Mouse (Mus musculus) lung, postnatal 36 days (tissue): ENCODE measurements at regions not wholly inside any gene's neighbourhood (a gene's known extent, or its start where the extent isn't known, plus 50 kb on each side); places are given as distances from the start of the nearest gene placed in this dataset.

ENCODE experiments used
- DNase-seq: peaks from one replicate; pipeline ENCODE4 v3.0.0; 2022; ENCODE audit warnings: mixed read lengths

DNA sequence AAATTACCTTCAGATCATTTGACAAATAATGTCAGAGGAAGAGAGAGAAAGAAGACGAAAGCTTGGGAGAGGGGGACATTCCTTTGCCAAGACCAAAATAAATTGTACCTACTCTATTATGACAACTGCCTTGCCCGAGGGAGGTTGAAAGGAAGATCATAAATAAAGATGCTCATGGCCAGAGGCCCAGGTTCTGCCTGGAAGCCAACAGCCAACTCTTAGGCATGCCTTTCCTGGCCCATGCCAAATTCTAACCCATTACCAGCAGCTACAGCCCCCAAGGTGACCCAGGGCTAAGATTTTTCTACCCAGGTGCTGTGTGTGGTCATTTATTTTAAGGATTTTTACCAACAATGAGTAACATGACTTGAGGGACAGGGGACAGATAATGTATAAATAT lies 54.9 kb downstream of the Cbln1 start:
- no peak for DNase-seq

DNA sequence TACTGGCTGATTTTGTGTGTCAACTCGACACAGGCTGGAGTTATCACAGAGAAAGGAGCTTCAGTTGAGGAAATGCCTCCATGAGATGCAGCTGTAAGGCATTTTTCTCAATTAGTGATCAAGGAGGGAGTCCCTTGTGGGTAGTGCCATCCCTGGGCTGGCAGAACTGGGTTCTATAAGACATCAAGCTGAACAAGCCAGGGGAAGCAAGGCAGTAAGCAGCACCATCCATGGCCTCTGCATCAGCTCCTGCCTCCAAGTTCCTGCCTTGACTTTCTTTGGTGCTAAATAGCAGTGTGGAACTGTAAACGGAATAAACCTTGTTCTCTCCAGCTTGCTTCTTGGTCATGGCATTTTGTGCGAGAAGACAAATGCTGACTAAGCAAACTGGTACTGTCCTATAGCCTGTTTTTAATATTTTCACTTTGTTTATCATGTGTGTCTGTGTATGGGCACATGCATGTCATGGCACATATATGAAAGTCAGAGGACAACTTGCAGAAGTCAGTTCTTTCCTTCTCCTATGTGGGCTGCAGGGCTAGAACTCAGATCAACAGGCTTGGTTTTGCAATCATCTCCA lies 57.3 kb downstream of the Cbln1 start:
- no peak for DNase-seq

DNA sequence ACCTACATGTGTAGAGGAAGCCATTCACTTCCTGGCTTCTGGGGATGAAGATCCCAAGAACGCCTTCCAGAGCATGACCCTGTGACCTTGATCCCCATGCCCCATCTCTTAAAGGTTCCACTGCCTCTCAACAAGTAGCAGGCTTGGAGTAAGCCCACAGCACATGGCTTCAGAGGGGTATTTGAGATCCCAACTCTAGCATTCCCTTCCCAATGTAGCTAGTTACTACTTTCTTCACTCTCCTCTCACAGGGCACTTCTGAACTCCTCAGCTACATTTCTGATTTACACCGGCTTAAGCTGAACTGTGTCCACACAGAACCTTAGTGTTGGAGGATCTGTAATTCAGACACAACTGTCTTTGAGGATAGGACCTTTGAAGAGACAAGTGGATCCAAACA lies 83.4 kb downstream of the Cbln1 start:
- no peak for DNase-seq

DNA sequence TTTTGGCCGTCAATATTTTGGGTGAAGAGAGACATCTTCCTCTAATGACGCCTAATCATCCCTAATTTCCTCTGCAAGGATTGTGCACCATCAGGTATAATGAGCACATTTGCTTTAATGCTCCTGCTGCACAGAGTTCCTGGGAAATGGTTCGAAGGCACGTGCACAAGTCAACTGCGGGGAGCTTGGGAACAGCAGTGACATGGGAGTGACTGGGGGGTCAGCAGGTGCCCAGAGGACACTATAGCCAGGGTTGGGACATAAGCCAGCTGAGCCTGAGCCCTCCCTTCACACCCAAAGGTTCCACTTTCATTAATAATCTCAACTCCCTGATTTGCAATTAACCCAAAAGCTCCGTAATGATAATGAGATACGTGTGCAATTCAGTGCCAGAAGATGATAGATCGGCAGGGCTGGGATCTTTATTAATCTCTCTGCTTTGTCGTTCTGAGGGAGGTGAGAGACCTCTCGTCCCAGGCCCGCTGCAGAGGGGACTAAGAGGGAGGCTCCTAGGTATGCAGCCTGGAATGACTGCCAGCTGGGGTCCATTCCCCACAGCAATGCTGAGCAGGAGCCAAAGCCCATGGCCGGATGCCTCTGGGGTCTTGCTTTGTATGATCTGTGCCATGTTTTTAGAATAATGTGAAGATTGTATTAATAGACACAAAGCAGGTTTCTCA lies 88.7 kb downstream of the Cbln1 start:
- DNase-seq = no peak

DNA sequence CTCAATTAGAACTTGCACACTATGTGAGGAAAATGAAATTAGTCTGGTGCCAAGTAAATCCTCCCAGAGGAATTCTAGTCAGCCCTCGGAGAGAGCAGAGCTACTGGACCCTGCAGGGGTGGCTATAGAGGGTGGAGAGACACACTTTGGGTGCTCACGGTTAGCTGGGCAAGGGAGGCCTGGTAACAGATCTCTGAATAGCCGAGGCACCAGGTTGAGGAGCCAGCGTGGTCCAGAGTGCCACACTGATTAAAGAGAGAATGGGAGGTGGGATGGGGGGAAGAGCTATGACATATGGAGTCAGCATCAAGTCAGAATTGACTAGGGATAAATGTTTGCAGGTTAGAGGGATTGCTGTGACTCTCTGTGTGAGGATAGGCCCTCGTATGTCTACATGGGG lies 90.1 kb downstream of the Cbln1 start:
- DNase-seq = no peak

DNA sequence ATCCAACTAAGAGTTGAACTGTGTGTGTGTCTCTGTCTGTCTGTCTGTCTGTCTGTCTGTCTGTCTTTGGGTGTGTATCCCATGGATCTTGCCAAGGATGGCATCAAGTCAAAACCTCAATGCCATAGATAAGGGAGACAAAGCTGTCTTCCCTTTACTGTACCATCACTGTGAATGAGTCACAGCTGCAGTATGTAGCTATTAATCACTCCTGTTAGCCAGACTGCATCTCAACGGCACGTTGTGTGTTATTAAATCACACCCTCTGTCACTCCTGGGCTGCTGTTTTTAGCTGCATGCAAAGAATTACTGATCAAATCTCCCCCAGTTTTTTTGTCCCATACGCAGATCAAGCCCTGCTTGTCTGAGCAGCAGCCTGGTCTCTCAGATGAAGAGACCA lies 91.6 kb downstream of the Cbln1 start:
- DNase-seq = no peak

DNA sequence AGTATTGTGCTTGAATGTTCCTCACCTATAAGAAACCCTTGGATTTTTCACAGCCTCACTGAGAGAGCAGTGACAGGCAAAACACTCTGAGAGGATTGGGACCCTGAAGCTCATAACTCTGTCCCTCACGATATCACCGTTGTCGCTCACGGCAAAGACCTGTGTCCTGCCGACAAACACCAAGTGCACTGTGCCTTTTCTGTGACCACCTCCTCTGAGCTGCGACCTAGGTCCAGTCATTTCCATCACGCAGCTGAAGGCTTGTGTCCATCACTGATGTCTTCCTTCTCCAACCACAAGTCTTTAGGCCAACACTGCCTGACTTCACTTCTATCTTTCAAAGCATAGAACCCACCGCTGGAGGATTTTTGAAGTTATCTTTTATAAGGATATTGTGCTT lies 93.1 kb downstream of the Cbln1 start:
- no peak for DNase-seq

DNA sequence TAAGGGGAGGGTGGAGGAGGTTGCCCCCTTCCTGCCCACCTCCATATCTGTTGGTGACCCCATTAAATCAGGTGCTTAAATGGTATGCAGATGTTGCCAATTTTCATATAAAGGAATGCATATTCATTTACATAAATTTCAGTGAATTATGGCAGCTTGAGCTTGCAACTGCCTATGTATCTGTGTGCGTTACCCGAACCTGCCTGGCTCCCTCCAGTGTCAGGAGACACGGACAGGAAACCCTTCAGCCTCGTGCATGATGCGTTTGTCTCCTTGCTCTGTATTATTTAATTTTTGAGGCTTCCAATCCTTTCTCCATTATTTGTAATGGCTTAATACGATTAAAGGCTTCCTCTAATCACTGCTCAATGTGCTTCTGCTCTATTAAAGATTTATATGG lies 98.4 kb downstream of the Cbln1 start:
- no peak for DNase-seq

DNA sequence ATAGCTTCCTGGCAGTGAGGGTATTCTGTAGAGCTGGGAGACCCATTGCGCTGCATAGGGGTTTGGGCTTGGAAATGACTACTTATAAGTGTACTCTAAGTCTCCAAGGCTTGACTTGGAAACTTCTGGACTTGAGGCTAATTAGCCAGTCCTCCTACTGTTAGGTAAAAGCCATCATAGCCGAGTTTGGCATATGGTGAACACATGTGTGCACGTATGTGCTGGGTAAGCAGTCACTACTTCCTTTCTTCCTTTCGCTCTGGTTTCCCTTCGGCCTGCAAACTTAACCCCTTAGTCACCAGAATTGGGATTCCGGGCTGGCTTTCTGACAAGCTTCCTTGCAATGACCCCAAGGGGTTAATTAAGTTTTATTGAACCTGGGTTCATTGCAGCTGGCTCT lies 98.9 kb downstream of the Cbln1 start:
- no peak for DNase-seq

DNA sequence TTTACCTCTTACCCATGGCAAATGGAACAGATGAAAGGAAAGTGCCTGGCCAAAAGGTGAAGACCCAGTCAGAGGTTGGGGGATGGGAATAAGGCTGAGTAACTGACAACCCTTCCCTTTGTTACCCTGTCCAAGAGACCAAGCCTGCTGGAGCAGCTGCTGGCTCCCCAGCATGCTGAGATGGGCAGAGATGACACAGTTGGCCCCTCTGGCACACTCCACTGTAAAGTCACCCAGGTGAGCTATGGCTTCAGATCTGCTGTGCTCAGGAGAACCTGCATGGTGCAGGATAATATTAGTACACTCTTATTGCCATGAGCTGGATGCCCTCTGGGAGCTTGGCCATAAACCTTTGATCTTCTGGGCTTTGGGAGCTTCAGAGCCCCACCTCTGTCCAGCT lies 100.3 kb downstream of the Cbln1 start:
- no peak for DNase-seq

DNA sequence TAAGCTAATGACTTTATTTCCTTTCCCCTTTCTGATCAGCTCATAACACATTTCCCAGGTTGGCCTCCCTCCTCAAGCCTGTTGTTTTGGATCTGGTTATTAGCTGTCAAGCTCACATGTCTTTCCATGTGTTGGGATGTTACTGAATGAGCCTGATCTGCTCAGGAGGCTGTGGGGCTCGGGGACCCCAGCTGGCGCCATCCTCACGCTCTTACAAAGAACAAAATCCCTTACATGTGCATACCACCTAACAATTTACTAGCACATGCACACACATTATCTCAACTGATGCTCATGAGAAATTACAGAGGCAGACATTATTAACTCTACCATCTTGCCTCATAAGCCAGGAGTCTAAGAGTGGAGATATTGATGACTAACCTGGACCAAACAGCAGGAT lies 102.2 kb downstream of the Cbln1 start:
- DNase-seq = no peak

DNA sequence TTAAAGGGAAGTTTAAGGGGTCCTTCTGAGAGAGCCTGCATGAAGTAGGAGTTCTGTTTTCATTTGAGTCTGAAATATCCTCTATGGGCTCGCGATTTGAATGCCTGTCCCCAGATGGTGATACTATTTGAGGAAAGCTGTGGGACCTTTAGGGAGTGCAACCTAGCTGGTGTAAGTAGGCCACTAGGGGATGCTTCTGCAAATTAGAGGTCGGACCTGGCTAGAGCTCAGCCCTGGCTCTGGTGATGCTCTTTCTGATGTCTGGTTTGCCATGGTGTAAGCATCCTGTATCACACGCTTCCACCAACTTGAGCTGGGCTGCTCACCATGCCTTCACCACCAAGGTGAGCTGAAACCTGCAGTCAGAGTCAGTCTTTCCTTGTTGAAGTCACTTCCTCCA lies 121.9 kb downstream of the Cbln1 start:
- DNase-seq = no peak

DNA sequence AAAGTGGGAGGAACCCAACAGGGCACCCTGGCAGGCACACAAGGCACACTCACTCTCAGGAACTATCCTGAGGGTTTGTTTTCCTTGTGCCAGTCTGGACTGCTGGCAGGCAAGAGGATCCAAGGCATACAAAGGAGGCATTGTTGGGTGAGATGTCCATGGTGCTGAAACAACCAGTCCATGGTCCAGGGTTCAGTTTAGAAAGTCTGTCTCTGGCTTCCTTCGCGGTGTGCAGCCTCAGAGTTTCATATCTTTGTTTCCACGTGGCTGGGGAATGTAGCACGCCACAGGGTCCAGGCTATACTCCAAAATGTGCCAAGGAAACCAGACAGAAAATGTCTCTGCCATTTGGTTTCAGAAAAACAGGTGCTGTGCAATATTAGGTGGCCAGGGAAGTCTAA lies 122.6 kb downstream of the Cbln1 start:
- DNase-seq = no peak

DNA sequence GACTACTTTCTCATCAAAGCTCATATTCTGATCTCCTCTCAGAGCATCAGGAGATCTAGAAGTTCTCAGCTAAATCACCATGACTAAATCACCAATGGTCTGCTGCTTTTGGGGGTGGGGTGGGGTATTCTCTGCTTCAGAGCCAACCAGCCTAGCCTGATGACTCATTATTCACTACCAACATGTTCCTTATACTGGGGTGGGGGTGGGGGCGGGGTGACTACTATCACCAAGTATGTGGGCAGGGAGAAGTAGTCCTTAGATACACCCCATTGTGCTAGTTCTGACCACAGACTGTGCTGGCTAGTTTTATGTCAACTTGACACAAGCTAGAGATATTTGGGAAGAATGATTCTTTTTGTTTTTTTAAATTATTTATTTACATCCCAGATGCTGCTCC lies 143.0 kb downstream of the Cbln1 start:
- DNase-seq = no peak

DNA sequence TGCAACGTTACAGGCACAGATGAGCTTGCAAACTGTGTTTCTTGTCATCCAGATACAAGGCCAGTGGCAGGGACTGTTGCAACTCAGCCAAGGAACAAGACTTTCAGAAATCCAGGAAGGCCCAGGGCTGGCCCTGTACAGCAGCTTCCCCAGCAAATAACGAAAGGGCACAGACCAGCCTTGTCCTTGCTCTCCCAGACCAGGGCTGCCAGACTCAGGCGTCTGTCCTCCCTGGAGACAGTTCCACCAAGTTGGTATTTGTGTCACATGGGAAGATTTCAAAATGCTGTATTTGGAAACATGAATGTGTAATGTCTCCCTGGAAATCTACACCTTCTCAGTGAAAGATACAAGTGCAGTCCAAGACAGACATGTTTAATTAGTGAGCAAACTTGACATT lies 157.8 kb downstream of the Cbln1 start:
- DNase-seq = no peak

DNA sequence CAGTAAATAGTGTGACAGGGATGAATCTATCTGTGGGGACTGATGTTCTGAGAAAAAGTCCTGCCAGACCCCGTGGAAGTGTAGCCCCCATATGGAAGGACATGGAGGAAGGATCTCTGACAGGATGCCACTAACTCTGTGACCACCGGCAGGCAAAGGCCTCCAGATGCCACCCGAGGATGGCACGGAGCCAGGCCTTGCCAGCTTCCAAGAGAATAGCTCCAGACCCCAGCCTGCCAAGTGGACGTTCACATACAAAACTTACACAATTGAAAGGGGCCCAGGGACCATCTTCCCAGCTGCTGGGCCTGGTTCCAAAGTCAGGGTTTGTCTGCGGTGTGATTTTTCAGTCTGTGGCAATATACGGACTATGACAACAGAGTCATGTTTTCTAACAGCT lies 161.1 kb downstream of the Cbln1 start:
- no peak for DNase-seq

DNA sequence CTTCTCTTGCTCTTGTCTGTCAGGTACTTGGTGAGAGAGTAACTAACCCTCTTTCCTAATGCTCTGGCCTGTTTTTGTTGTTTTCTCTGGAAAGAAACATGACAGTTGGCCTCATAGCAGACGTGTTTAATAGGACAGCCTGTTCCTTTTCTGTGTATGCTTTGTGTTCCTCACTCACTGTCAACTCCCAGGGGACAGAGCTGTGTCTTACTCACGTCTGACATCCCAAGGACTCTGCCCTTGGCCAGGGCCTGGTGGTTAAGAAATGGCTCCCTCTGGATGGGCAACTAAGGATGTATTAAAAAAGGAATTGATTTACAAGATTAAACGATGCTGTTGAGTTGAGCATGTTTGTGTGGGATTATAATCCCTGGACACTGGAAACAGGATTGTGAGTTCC lies 164.1 kb downstream of the Cbln1 start:
- no peak for DNase-seq

DNA sequence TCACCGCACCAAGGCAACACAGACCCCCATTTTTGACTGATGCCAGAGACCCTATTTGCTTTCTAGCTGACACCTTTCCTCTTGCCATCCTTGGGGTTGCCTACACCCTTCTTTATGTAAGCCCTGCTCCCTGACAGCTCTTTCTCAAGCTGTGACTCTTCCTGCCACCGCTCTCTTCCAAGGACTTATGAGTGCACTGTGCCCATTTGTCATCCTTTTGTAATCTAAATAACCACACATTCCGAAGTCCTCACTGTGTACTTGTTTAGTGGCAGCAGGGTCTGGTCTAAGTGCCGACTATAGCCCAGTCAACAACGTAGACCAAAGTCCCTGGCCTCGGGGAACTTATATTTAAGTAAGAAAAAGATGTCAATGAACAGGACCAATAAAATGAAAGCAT lies 167.4 kb downstream of the Cbln1 start:
- DNase-seq = no peak

DNA sequence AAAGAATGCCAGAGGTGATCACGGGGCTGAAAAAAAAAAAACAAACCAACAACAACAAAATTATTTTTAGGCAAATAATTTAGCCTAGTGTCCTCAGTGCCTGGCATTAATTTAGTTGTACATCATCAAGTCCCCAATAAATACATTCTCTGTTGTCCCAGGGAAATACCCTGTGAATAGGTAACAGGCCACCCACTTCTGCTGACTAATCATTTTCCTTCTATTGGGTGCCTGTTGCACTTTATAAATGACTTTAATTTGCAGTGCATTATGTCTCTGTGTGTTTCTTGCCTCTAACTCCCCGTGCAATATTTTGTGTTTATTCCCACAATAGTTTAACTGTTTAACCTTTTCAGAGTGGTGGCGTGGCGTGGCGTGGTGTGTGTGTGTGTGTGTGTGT lies 168.9 kb downstream of the Cbln1 start:
- no peak for DNase-seq

DNA sequence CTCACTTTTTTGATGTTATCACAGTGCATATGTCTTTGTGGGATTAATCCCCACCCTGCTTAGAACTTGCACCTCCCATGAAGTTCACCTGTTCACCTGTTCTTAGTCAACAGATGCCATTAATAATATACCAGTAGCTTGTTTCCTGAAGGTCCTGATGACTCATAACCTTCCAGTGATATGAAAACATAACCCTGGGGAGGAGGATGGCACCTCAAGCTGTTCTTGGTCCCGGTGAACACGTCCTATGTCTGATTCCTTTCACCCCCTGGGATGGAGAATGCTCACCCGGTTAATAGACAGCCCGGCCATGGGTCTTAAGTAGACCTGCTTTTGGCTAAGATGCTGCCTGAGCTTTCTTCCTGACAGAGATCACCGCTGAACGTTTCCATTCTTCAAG lies 174.6 kb downstream of the Cbln1 start:
- no peak for DNase-seq

DNA sequence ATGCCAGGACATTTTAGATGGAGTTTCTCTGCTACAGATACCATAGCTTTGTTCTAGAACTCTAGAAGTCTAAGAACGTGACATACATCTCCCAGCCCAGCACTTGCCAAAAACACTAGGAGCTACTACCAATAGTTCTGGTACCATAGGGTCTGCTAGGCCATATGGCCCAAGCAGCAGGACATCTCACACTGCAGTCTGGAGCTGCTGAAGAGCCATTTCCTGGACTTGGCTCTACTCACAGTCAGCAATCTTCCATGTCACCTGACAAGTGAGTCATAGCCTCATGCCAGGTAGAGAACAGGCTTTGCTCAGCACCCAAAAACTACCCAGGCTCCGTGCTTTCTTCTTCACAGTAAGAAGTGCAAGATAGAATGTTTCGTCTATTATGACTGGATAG lies 175.1 kb downstream of the Cbln1 start:
- DNase-seq = no peak

DNA sequence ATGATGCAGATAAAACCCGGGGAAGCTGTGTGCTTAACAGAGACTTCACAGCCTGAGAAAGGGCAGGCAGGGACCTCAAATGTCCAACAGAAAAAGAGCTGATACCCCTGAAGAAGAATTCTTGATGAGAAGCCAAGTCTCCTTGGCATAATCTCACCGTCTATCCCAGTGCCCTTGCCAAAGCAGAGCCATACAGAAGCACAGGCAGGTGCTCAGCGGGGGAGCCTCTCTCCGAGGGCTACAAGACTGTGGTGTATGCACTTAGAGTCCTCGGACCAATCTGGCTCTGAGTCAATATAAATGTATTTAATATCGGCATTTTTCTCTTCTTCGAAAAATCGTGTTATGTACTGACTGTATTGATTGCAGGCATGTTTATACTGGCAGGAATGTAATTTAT lies 186.3 kb downstream of the Cbln1 start:
- no peak for DNase-seq

DNA sequence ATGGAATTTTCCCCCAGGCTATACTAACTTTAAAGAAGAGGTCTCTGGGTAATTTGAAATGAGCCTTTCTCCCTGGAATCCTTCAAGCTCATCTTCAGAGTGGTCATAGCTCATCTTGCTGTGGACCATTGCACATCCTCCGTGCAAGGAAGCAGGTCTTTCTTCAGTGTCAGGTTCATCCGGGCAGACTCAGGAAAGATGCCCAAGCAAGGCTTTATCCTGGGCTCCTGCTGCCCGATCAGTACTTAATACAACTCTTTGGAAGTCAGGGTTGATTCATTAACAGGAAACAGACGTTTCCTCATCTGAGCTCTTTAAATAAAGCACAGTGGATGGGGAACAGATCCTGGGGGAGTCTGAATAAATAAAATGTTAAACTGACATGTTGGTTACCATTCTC lies 188.1 kb downstream of the Cbln1 start:
- peak; percentile 1 for DNase-seq

DNA sequence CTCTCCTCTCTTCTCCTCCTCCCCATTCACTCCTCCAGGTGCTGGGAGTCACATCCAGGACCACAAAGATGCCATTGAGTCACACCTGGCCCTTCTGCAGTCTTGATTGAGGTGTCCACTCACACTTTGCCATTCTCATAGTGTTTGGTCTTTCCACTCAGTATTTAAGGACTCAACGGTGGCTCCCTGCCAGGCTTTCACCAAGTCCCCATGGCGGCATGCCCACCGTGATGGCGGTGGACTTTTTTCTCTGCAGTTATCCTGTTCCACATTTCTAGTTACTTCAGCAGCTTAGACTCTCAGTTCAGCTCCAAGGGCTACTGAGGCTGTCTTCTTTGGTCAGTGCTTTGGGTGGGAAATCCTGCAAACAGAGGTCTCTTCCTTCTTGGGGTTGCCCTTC lies 189.9 kb downstream of the Cbln1 start:
- no peak for DNase-seq

DNA sequence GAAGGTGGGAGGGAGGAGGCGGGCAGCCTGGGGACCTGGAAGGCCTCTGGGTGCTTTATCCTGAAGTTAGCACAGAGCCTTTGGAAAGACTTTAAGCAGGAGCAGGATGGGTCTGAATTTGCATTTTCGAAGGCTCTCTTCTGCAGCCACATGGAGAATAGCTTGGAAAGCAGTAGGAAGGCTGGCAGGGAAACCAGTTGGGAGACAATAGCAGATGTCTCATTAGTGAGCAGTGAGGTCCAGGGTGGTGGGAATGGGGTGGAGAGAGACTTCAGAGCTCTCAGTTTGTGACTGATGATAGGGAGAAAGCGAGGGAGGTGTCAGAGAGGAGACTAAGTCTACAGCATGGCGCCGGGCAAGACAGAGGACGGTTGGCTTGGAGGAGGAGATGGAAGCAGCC lies 199.1 kb downstream of the Cbln1 start:
- no peak for DNase-seq
